Mouse (Mus musculus) C2C12 (cell line): ENCODE measurements around the gene Cd302. TPM values are rescaled to one million over a fixed set of nuclear protein-coding genes. Genes with fewer than 3 reads are reported as not detected.

ENCODE experiments used
- H3K27me3 ChIP-seq: one replicate; pipeline ENCODE4 v1.6.1; 2011; ENCODE audit not compliant: control insufficient read depth, insufficient read depth, insufficient read length
- H3K36me3 ChIP-seq: one replicate; pipeline ENCODE4 v1.6.1; 2011; ENCODE audit not compliant: control insufficient read depth, insufficient read depth
- H3K4me3 ChIP-seq: one replicate; pipeline ENCODE4 v1.5.1; 2011; ENCODE audit warnings: mild to moderate bottlenecking, control low read depth; ENCODE audit not compliant: poor library complexity, insufficient read depth, severe bottlenecking
- H3K79me2 ChIP-seq: one replicate; pipeline ENCODE4 v1.6.1; 2011; ENCODE audit not compliant: control insufficient read depth, insufficient read depth
- H3K79me3 ChIP-seq: one replicate; pipeline ENCODE4 v1.6.1; 2011; ENCODE audit warnings: low read depth, control low read depth
- H3ac ChIP-seq: one replicate; pipeline ENCODE3; 2011; ENCODE audit warnings: low read depth; ENCODE audit not compliant: control insufficient read depth, insufficient read length
- CEBPB ChIP-seq: IDR thresholded peaks from one replicate; pipeline ENCODE4 v1.6.1; 2011; ENCODE audit warnings: low read depth, mild to moderate bottlenecking, control low read depth, moderate library complexity
- CTCF ChIP-seq: IDR thresholded peaks from one replicate; pipeline ENCODE4 v1.5.1; 2011; ENCODE audit not compliant: control insufficient read depth, insufficient read depth, insufficient read length
- FOSL1 ChIP-seq: IDR thresholded peaks from one replicate; pipeline ENCODE4 v1.8.0; 2011; ENCODE audit warnings: mild to moderate bottlenecking, low read length; ENCODE audit not compliant: poor library complexity, insufficient read depth, severe bottlenecking
- MAX ChIP-seq: IDR thresholded peaks from one replicate; pipeline ENCODE4 v1.6.1; 2011; ENCODE audit warnings: mild to moderate bottlenecking, control low read depth
- MYOD1 ChIP-seq: IDR thresholded peaks from one replicate; pipeline ENCODE4 v1.6.1; 2011; ENCODE audit warnings: low read depth; ENCODE audit not compliant: control insufficient read depth, insufficient read length
- MYOG ChIP-seq: IDR thresholded peaks from one replicate; pipeline ENCODE4 v1.6.1; 2011; ENCODE audit not compliant: control insufficient read depth, insufficient read length; ENCODE audit errors: extremely low read depth
- USF1 ChIP-seq: IDR thresholded peaks from one replicate; pipeline ENCODE4 v1.6.1; 2011; ENCODE audit warnings: low read depth, mild to moderate bottlenecking, control low read depth, moderate library complexity
- polyA plus RNA-seq: library from polyadenylated mRNA; unstranded; fragments of >200 nt; fragmentation: generic; extraction: Trizol; gene quantifications from one replicate; pipeline ENCODE4 v1.2.1, GENCODE M21; 2012; ENCODE audit warnings: missing spikeins

Cd302 gene
- polyA plus RNA-seq, 1 experiment = 0.83 TPM

- H3K4me3 ChIP-seq = no peak overlapping the region
- H3K27me3 ChIP-seq = no peaks in the 10 kb centered on the region
- no peaks in the 10 kb centered on the region for H3K79me2 ChIP-seq
- TF ChIP-seq FOSL1 (no peak), MYOD1 (no peak), MAX (no peak), CEBPB (no peak), MYOG (no peak), CTCF (no peak), USF1 (no peak)
- H3K79me3 ChIP-seq = no peaks in the 10 kb centered on the region
- H3ac ChIP-seq = no peak overlapping the region
- H3K36me3 ChIP-seq = no peaks in the 10 kb centered on the region
Observed at GRCm38 (mm10) chr2:60285107-60285617, 874 bp upstream of the Cd302 start.

GRCm38 (mm10) chr2:60283751-60284466 is 379 bp downstream of the Cd302 start:
- Histone ChIP-seq H3K79me3 (no peaks in the 10 kb centered on the region), H3ac (no peak overlapping the region), H3K79me2 (no peaks in the 10 kb centered on the region), H3K36me3 (no peaks in the 10 kb centered on the region), H3K4me3 (no peak overlapping the region), H3K27me3 (no peaks in the 10 kb centered on the region)
- TF ChIP-seq USF1 = no peak
- no peak for TF ChIP-seq MYOD1
- TF ChIP-seq MYOG = no peak
- no peak for TF ChIP-seq MAX
- no peak for TF ChIP-seq CTCF
- TF ChIP-seq FOSL1 = no peak
- no peak for TF ChIP-seq CEBPB

GRCm38 (mm10) chr2:60283208-60283750 is 1.0 kb downstream of the Cd302 start:
- no peak for TF ChIP-seq CEBPB
- TF ChIP-seq MYOD1 = no peak
- Histone ChIP-seq H3K79me2 (no peaks in the 10 kb centered on the region), H3K27me3 (no peaks in the 10 kb centered on the region), H3ac (no peak overlapping the region), H3K4me3 (no peak overlapping the region), H3K79me3 (no peaks in the 10 kb centered on the region), H3K36me3 (no peaks in the 10 kb centered on the region)

GRCm38 (mm10) chr2:60282625-60283024 is 1.7 kb downstream of the Cd302 start:
- no peaks in the 10 kb centered on the region for H3K79me3 ChIP-seq
- no peak overlapping the region for H3K4me3 ChIP-seq
- H3K36me3 ChIP-seq = no peaks in the 10 kb centered on the region
- no peak for TF ChIP-seq FOSL1
- no peak for TF ChIP-seq USF1
- no peak for TF ChIP-seq MYOD1
- no peak for TF ChIP-seq MYOG
- TF ChIP-seq CEBPB = no peak
- TF ChIP-seq MAX = no peak
- no peak for TF ChIP-seq CTCF
- H3K79me2 ChIP-seq = no peaks in the 10 kb centered on the region
- no peaks in the 10 kb centered on the region for H3K27me3 ChIP-seq
- no peak overlapping the region for H3ac ChIP-seq

- H3K4me3 ChIP-seq = no peak overlapping the region
- TF ChIP-seq FOSL1 (no peak), USF1 (no peak), MYOD1 (no peak), CTCF (no peak)
- H3K79me3 ChIP-seq = no peaks in the 10 kb centered on the region
- H3ac ChIP-seq = no peak overlapping the region
- H3K36me3 ChIP-seq = no peaks in the 10 kb centered on the region
- H3K79me2 ChIP-seq = no peaks in the 10 kb centered on the region
- no peaks in the 10 kb centered on the region for H3K27me3 ChIP-seq
Observed at GRCm38 (mm10) chr2:60278627-60279026, 5.7 kb downstream of the Cd302 start.

GRCm38 (mm10) chr2:60269856-60270479 is 14.3 kb downstream of the Cd302 start:
- Histone ChIP-seq H3K36me3 (no peaks in the 10 kb centered on the region), H3K79me2 (no peaks in the 10 kb centered on the region), H3K4me3 (no peak overlapping the region), H3K27me3 (no peaks in the 10 kb centered on the region), H3K79me3 (no peaks in the 10 kb centered on the region), H3ac (no peak overlapping the region)
- TF ChIP-seq MYOG (no peak), CEBPB (no peak), FOSL1 (no peak), MAX (no peak), MYOD1 (no peak), USF1 (no peak), CTCF (no peak)
